Mouse (Mus musculus): ENCODE results near the gene Sema3g. TPM values are rescaled to one million over a fixed set of nuclear protein-coding genes. Genes with fewer than 3 reads are reported as not detected.
A peak's percentile ranks its signal among the peaks of the same experiment; 100 is the strongest.

The Sema3g gene
- polyA plus RNA-seq, 1 experiment from 2014 or later: 0.43 TPM

- no peaks in the 10 kb centered on the region for H3K27me3 ChIP-seq (ENCODE audit: control insufficient read depth, insufficient read depth, low read length)
- no peak overlapping the region for H3K4me2 ChIP-seq (replicated peaks; ENCODE audit: low read depth, low read length)
- no peak overlapping the region for H3K4me3 ChIP-seq (ENCODE audit: low read depth, low read length)
- H3K36me3 ChIP-seq (ENCODE audit: control insufficient read depth, insufficient read depth, low read length): peaks cover 7% of the 10 kb centered on the region; the same call in 1 of the 2 replicates
- 71% methylated on average over 4 of the region's 4 CpGs for WGBS
- no peak for ATAC-seq (ENCODE audit: insufficient number of reproducible peaks, insufficient read depth, low FRiP score, low read depth)
- H3K27ac ChIP-seq (ENCODE audit: low read length): no peak overlapping the region
- H3K9ac ChIP-seq (replicated peaks; ENCODE audit: low read depth, low read length): 0 out of 2 replicates have a peak overlapping the region, but pooled peaks have one; percentile 14
- H3K9me3 ChIP-seq (ENCODE audit: control insufficient read depth, low read depth, low read length): no peaks in the 10 kb centered on the region
- peaks cover 10% of the 10 kb centered on the region; the same call in 1 of the 2 replicates for H3K4me1 ChIP-seq (ENCODE audit: control insufficient read depth, insufficient read depth, low read length)
Observed at GRCm38 (mm10) chr14:31209133-31209557, 8.5 kb upstream of the Sema3g start.

- Histone ChIP-seq H3K36me3 (ENCODE audit: control insufficient read depth, insufficient read depth, low read length) (no peaks in the 10 kb centered on the region), H3K27ac (ENCODE audit: low read length) (no peak overlapping the region), H3K27me3 (ENCODE audit: control insufficient read depth, insufficient read depth, low read length) (no peaks in the 10 kb centered on the region), H3K4me3 (ENCODE audit: low read depth, low read length) (no peak overlapping the region), H3K4me2 (replicated peaks; ENCODE audit: low read depth, low read length) (no peak overlapping the region), H3K9ac (replicated peaks; ENCODE audit: low read depth, low read length) (no peak overlapping the region), H3K9me3 (ENCODE audit: control insufficient read depth, low read depth, low read length) (no peaks in the 10 kb centered on the region), H3K4me1 (ENCODE audit: control insufficient read depth, insufficient read depth, low read length) (no peaks in the 10 kb centered on the region)
- ATAC-seq (ENCODE audit: insufficient number of reproducible peaks, insufficient read depth, low FRiP score, low read depth): no peak
- WGBS: 82% methylated on average over 6 of the region's 6 CpGs
Observed at GRCm38 (mm10) chr14:31211854-31212253, 5.8 kb upstream of the Sema3g start.

GRCm38 (mm10) chr14:31212499-31212898 lies 5.2 kb upstream of the Sema3g start:
- H3K9ac ChIP-seq (replicated peaks; ENCODE audit: low read depth, low read length): no peak overlapping the region
- H3K4me3 ChIP-seq (ENCODE audit: low read depth, low read length): no peak overlapping the region
- H3K36me3 ChIP-seq (ENCODE audit: control insufficient read depth, insufficient read depth, low read length): no peaks in the 10 kb centered on the region
- H3K4me1 ChIP-seq (ENCODE audit: control insufficient read depth, insufficient read depth, low read length): no peaks in the 10 kb centered on the region
- no peaks in the 10 kb centered on the region for H3K9me3 ChIP-seq (ENCODE audit: control insufficient read depth, low read depth, low read length)
- H3K4me2 ChIP-seq (replicated peaks; ENCODE audit: low read depth, low read length): no peak overlapping the region
- WGBS: 61% methylated on average over 3 of the region's 3 CpGs
- no peak overlapping the region for H3K27ac ChIP-seq (ENCODE audit: low read length)
- ATAC-seq (ENCODE audit: insufficient number of reproducible peaks, insufficient read depth, low FRiP score, low read depth): no peak
- H3K27me3 ChIP-seq (ENCODE audit: control insufficient read depth, insufficient read depth, low read length): no peaks in the 10 kb centered on the region

GRCm38 (mm10) chr14:31213868-31214267 lies 3.8 kb upstream of the Sema3g start:
- Histone ChIP-seq H3K4me3 (ENCODE audit: low read depth, low read length) (no peak overlapping the region), H3K36me3 (ENCODE audit: control insufficient read depth, insufficient read depth, low read length) (no peaks in the 10 kb centered on the region), H3K4me2 (replicated peaks; ENCODE audit: low read depth, low read length) (no peak overlapping the region), H3K27me3 (ENCODE audit: control insufficient read depth, insufficient read depth, low read length) (no peaks in the 10 kb centered on the region), H3K9ac (replicated peaks; ENCODE audit: low read depth, low read length) (no peak overlapping the region), H3K27ac (ENCODE audit: low read length) (no peak overlapping the region), H3K9me3 (ENCODE audit: control insufficient read depth, low read depth, low read length) (no peaks in the 10 kb centered on the region), H3K4me1 (ENCODE audit: control insufficient read depth, insufficient read depth, low read length) (0 out of 2 replicates have a peak, but pooled peaks cover 3% of the 10 kb centered on the region)
- ATAC-seq (ENCODE audit: insufficient number of reproducible peaks, insufficient read depth, low FRiP score, low read depth): no peak
- 71% methylated on average over 8 of the region's 8 CpGs for WGBS

GRCm38 (mm10) chr14:31214684-31215083 lies 3.0 kb upstream of the Sema3g start:
- 88% methylated on average over 3 of the region's 3 CpGs for WGBS
- H3K9ac ChIP-seq (replicated peaks; ENCODE audit: low read depth, low read length): no peak overlapping the region
- ATAC-seq (ENCODE audit: insufficient number of reproducible peaks, insufficient read depth, low FRiP score, low read depth): no peak
- no peak overlapping the region for H3K4me3 ChIP-seq (ENCODE audit: low read depth, low read length)
- no peak overlapping the region for H3K27ac ChIP-seq (ENCODE audit: low read length)
- H3K27me3 ChIP-seq (ENCODE audit: control insufficient read depth, insufficient read depth, low read length): no peaks in the 10 kb centered on the region
- H3K4me2 ChIP-seq (replicated peaks; ENCODE audit: low read depth, low read length): no peak overlapping the region
- no peaks in the 10 kb centered on the region for H3K36me3 ChIP-seq (ENCODE audit: control insufficient read depth, insufficient read depth, low read length)
- H3K4me1 ChIP-seq (ENCODE audit: control insufficient read depth, insufficient read depth, low read length): 0 out of 2 replicates have a peak, but pooled peaks cover 3% of the 10 kb centered on the region
- no peaks in the 10 kb centered on the region for H3K9me3 ChIP-seq (ENCODE audit: control insufficient read depth, low read depth, low read length)

- no peaks in the 10 kb centered on the region for H3K9me3 ChIP-seq (ENCODE audit: control insufficient read depth, low read depth, low read length)
- H3K4me1 ChIP-seq (ENCODE audit: control insufficient read depth, insufficient read depth, low read length): 0 out of 2 replicates have a peak, but pooled peaks cover 3% of the 10 kb centered on the region
- H3K4me2 ChIP-seq (replicated peaks; ENCODE audit: low read depth, low read length): no peak overlapping the region
- WGBS: 31% methylated on average over 15 of the region's 15 CpGs
- no peak overlapping the region for H3K27ac ChIP-seq (ENCODE audit: low read length)
- no peak overlapping the region for H3K9ac ChIP-seq (replicated peaks; ENCODE audit: low read depth, low read length)
- no peak overlapping the region for H3K4me3 ChIP-seq (ENCODE audit: low read depth, low read length)
- H3K36me3 ChIP-seq (ENCODE audit: control insufficient read depth, insufficient read depth, low read length): no peaks in the 10 kb centered on the region
- no peaks in the 10 kb centered on the region for H3K27me3 ChIP-seq (ENCODE audit: control insufficient read depth, insufficient read depth, low read length)
- ATAC-seq (ENCODE audit: insufficient number of reproducible peaks, insufficient read depth, low FRiP score, low read depth): peak; percentile 47; the same call in 1 of the 2 replicates
Observed at GRCm38 (mm10) chr14:31215157-31216002, 2.3 kb upstream of the Sema3g start.

GRCm38 (mm10) chr14:31216846-31217245 lies 814 bp upstream of the Sema3g start, which contains the start of gene Nisch:
TSS of gene Nisch (minus strand) at chr14:31216946.
- 84% methylated on average over 2 of the region's 2 CpGs for WGBS

GRCm38 (mm10) chr14:31226978-31227377 lies 9.3 kb downstream of the Sema3g start:
- 43% methylated on average over 4 of the region's 4 CpGs for WGBS
- no peaks in the 10 kb centered on the region for H3K27me3 ChIP-seq (ENCODE audit: control insufficient read depth, insufficient read depth, low read length)
- H3K9me3 ChIP-seq (ENCODE audit: control insufficient read depth, low read depth, low read length): no peaks in the 10 kb centered on the region
- H3K9ac ChIP-seq (replicated peaks; ENCODE audit: low read depth, low read length): no peak overlapping the region
- no peaks in the 10 kb centered on the region for H3K36me3 ChIP-seq (ENCODE audit: control insufficient read depth, insufficient read depth, low read length)
- peak; percentile 89; the same call in 1 of the 2 replicates for ATAC-seq (ENCODE audit: insufficient number of reproducible peaks, insufficient read depth, low FRiP score, low read depth)
- H3K27ac ChIP-seq (ENCODE audit: low read length): peak overlapping the region; percentile 55; the same call in 1 of the 2 replicates
- no peak overlapping the region for H3K4me2 ChIP-seq (replicated peaks; ENCODE audit: low read depth, low read length)
- H3K4me3 ChIP-seq (ENCODE audit: low read depth, low read length): no peak overlapping the region
- H3K4me1 ChIP-seq (ENCODE audit: control insufficient read depth, insufficient read depth, low read length): no peaks in the 10 kb centered on the region

More at GRCm38 (mm10) chr14:31216846-31217245, 814 bp upstream of the Sema3g start, which contains the start of gene Nisch:
- Histone ChIP-seq H3K36me3 (ENCODE audit: control insufficient read depth, insufficient read depth, low read length) (no peaks in the 10 kb centered on the region), H3K9me3 (ENCODE audit: control insufficient read depth, low read depth, low read length) (no peaks in the 10 kb centered on the region), H3K4me3 (ENCODE audit: low read depth, low read length) (no peak within 1 kb of the TSS), H3K4me1 (ENCODE audit: control insufficient read depth, insufficient read depth, low read length) (0 out of 2 replicates have a peak, but pooled peaks cover 3% of the 10 kb centered on the region), H3K27ac (ENCODE audit: low read length) (no peak within 1 kb of the TSS), H3K4me2 (replicated peaks; ENCODE audit: low read depth, low read length) (0 out of 2 replicates have a peak within 1 kb of the TSS, but pooled peaks have one; percentile 4), H3K9ac (replicated peaks; ENCODE audit: low read depth, low read length) (no peak within 1 kb of the TSS), H3K27me3 (ENCODE audit: control insufficient read depth, insufficient read depth, low read length) (no peaks in the 10 kb centered on the region)
- ATAC-seq (ENCODE audit: insufficient number of reproducible peaks, insufficient read depth, low FRiP score, low read depth): no peak

Measured in stomach, embryonic 14.5 days (tissue).